Mouse (Mus musculus) myocyte (in vitro differentiated cells): ENCODE results near the gene Clptm1l. TPM values are rescaled to one million over a fixed set of nuclear protein-coding genes. Genes with fewer than 3 reads are reported as not detected.

Experiments
- H3K27me3 ChIP-seq: one replicate; pipeline ENCODE4 v1.6.1; 2011; ENCODE audit not compliant: control insufficient read depth, insufficient read depth, insufficient read length
- H3K36me3 ChIP-seq: one replicate; pipeline ENCODE4 v1.6.1; 2011; ENCODE audit not compliant: control insufficient read depth, insufficient read depth
- H3K4me2 ChIP-seq: one replicate; pipeline ENCODE4 v1.6.1; 2011; ENCODE audit warnings: low read depth, control low read depth
- H3K4me3 ChIP-seq: one replicate; pipeline ENCODE4 v1.5.1; 2011; ENCODE audit warnings: mild to moderate bottlenecking, control low read depth, moderate library complexity
- H3K79me2 ChIP-seq: one replicate; pipeline ENCODE4 v1.6.1; 2011; ENCODE audit not compliant: control insufficient read depth, insufficient read depth
- H3ac ChIP-seq: one replicate; pipeline ENCODE4 v1.6.1; 2011; ENCODE audit not compliant: control insufficient read depth, insufficient read length
- CEBPB ChIP-seq: IDR thresholded peaks from 2 replicates; pipeline ENCODE4 v1.6.1; 2011; ENCODE audit warnings: mild to moderate bottlenecking, moderate library complexity; ENCODE audit not compliant: poor library complexity, insufficient read depth, severe bottlenecking
- E2F4 ChIP-seq: IDR thresholded peaks from one replicate; pipeline ENCODE4 v1.6.1; 2011; ENCODE audit warnings: mild to moderate bottlenecking, control low read depth, moderate library complexity; ENCODE audit not compliant: insufficient read depth
- MAX ChIP-seq: IDR thresholded peaks from one replicate; pipeline ENCODE4 v1.6.1; 2011; ENCODE audit warnings: low read depth, mild to moderate bottlenecking, control low read depth
- MYOD1 ChIP-seq, 3 experiments: IDR thresholded peaks; one replicate each; pipeline ENCODE4 v1.6.1; 2011; ENCODE audit warnings: control low read depth in 2 of 3, low read depth in 2 of 3, mild to moderate bottlenecking in 2 of 3, moderate library complexity in 1 of 3; ENCODE audit not compliant: insufficient read length in 2 of 3, control insufficient read depth in 1 of 3
- MYOG ChIP-seq, 3 experiments: IDR thresholded peaks; one replicate each; pipeline ENCODE4 v1.6.1; 2011; ENCODE audit warnings: control low read depth in 2 of 3, low read depth in 2 of 3, mild to moderate bottlenecking in 2 of 3; ENCODE audit not compliant: insufficient read length in 2 of 3, control insufficient read depth in 1 of 3, insufficient read depth in 1 of 3
- POLR2A ChIP-seq: IDR thresholded peaks from one replicate; pipeline ENCODE4 v1.6.1; 2011; ENCODE audit warnings: low read depth, mild to moderate bottlenecking, control low read depth, moderate library complexity; ENCODE audit not compliant: insufficient read length
- POLR2AphosphoS2 ChIP-seq: IDR thresholded peaks from one replicate; pipeline ENCODE4 v1.6.1; 2011; ENCODE audit warnings: low read depth, control low read depth; ENCODE audit not compliant: insufficient read length
- REST ChIP-seq: IDR thresholded peaks from one replicate; pipeline ENCODE4 v1.6.1; 2011; ENCODE audit warnings: mild to moderate bottlenecking, control low read depth, moderate library complexity; ENCODE audit not compliant: insufficient read depth, insufficient read length
- SRF ChIP-seq: IDR thresholded peaks from one replicate; pipeline ENCODE4 v1.6.1; 2011; ENCODE audit warnings: low read depth; ENCODE audit not compliant: control insufficient read depth, insufficient read length
- TCF12 ChIP-seq: IDR thresholded peaks from one replicate; pipeline ENCODE4 v1.6.1; 2011; ENCODE audit warnings: mild to moderate bottlenecking, control low read depth; ENCODE audit not compliant: poor library complexity, insufficient read depth, severe bottlenecking
- TCF3 ChIP-seq: IDR thresholded peaks from one replicate; pipeline ENCODE4 v1.6.1; 2011; ENCODE audit warnings: low read depth, control low read depth; ENCODE audit not compliant: insufficient read length
- USF1 ChIP-seq: IDR thresholded peaks from one replicate; pipeline ENCODE4 v1.6.1; 2011; ENCODE audit warnings: low read depth, mild to moderate bottlenecking, control low read depth, moderate library complexity
- polyA plus RNA-seq: library from polyadenylated mRNA; unstranded; fragments of >200 nt; fragmentation: generic; extraction: Trizol; gene quantifications from one replicate; pipeline ENCODE4 v1.2.1, GENCODE M21; 2012; ENCODE audit warnings: missing spikeins

The Clptm1l gene
- polyA plus RNA-seq, 1 experiment = 147 TPM

- Histone ChIP-seq H3K4me3 (no peak overlapping the region), H3K36me3 (no peaks in the 10 kb centered on the region), H3K27me3 (no peaks in the 10 kb centered on the region), H3ac (no peak overlapping the region), H3K79me2 (no peaks in the 10 kb centered on the region), H3K4me2 (no peak overlapping the region)
- TF ChIP-seq MAX = no peak
- no peak for TF ChIP-seq USF1
- TF ChIP-seq POLR2A = no peak
- no peak for TF ChIP-seq SRF
- no peak for TF ChIP-seq TCF12
- TF ChIP-seq E2F4 = no peak
Observed at GRCm38 (mm10) chr13:73631837-73632236, 28.0 kb downstream of the Clptm1l start.

- no peak overlapping the region for H3K4me2 ChIP-seq
- H3K79me2 ChIP-seq = no peaks in the 10 kb centered on the region
- H3K27me3 ChIP-seq = no peaks in the 10 kb centered on the region
- H3K4me3 ChIP-seq = no peak overlapping the region
- H3ac ChIP-seq = no peak overlapping the region
- no peak for TF ChIP-seq POLR2A
- no peak for TF ChIP-seq MAX
- TF ChIP-seq CEBPB = no peak
- no peaks in the 10 kb centered on the region for H3K36me3 ChIP-seq
Observed at GRCm38 (mm10) chr13:73637826-73638225, 34.0 kb downstream of the Clptm1l start.

- Histone ChIP-seq H3K4me3 (no peak overlapping the region), H3K36me3 (no peaks in the 10 kb centered on the region), H3K4me2 (no peak overlapping the region), H3ac (no peak overlapping the region), H3K79me2 (no peaks in the 10 kb centered on the region), H3K27me3 (no peaks in the 10 kb centered on the region)
- no peak for TF ChIP-seq POLR2A
- no peak for TF ChIP-seq MYOG (IDR thresholded peaks at IDR 0.05; ENCODE audit: control insufficient read depth in 1 of 3, insufficient read depth in 1 of 3, insufficient read length in 2 of 3, low read depth in 2 of 3)
- no peak for TF ChIP-seq POLR2AphosphoS2
- no peak for TF ChIP-seq MAX
- TF ChIP-seq TCF3 = no peak
- TF ChIP-seq TCF12 = no peak
Observed at GRCm38 (mm10) chr13:73641296-73641695, 37.5 kb downstream of the Clptm1l start.

GRCm38 (mm10) chr13:73646397-73647087 is 42.7 kb downstream of the Clptm1l start:
- H3K27me3 ChIP-seq = no peaks in the 10 kb centered on the region
- no peak for TF ChIP-seq MYOG (IDR thresholded peaks at IDR 0.05; ENCODE audit: control insufficient read depth in 1 of 3, insufficient read depth in 1 of 3, insufficient read length in 2 of 3, low read depth in 2 of 3)
- TF ChIP-seq SRF = no peak
- no peak for TF ChIP-seq TCF12
- TF ChIP-seq TCF3 = no peak
- TF ChIP-seq POLR2A = no peak
- TF ChIP-seq MAX = no peak
- no peak for TF ChIP-seq CEBPB
- TF ChIP-seq MYOD1 (IDR thresholded peaks at IDR 0.05; ENCODE audit: control insufficient read depth in 1 of 3, insufficient read length in 2 of 3, low read depth in 2 of 3) = no peak
- TF ChIP-seq POLR2AphosphoS2 = no peak
- TF ChIP-seq REST = no peak
- TF ChIP-seq E2F4 = no peak
- no peak for TF ChIP-seq USF1
- H3ac ChIP-seq = no peak overlapping the region
- no peak overlapping the region for H3K4me3 ChIP-seq
- no peak overlapping the region for H3K4me2 ChIP-seq
- H3K36me3 ChIP-seq = no peaks in the 10 kb centered on the region
- no peaks in the 10 kb centered on the region for H3K79me2 ChIP-seq

- no peaks in the 10 kb centered on the region for H3K27me3 ChIP-seq
- no peak overlapping the region for H3K4me2 ChIP-seq
- no peaks in the 10 kb centered on the region for H3K36me3 ChIP-seq
- TF ChIP-seq POLR2A (no peak), REST (no peak), TCF3 (no peak), TCF12 (no peak), E2F4 (no peak), POLR2AphosphoS2 (no peak), MYOD1 (IDR thresholded peaks at IDR 0.05; ENCODE audit: control insufficient read depth in 1 of 3, insufficient read length in 2 of 3, low read depth in 2 of 3) (no peak), SRF (no peak), CEBPB (no peak), MYOG (IDR thresholded peaks at IDR 0.05; ENCODE audit: control insufficient read depth in 1 of 3, insufficient read depth in 1 of 3, insufficient read length in 2 of 3, low read depth in 2 of 3) (no peak), MAX (no peak), USF1 (no peak)
- no peaks in the 10 kb centered on the region for H3K79me2 ChIP-seq
- no peak overlapping the region for H3K4me3 ChIP-seq
- no peak overlapping the region for H3ac ChIP-seq
Observed at GRCm38 (mm10) chr13:73653266-73653665, 49.5 kb downstream of the Clptm1l start.

GRCm38 (mm10) chr13:73654976-73655375 is 51.2 kb downstream of the Clptm1l start:
- Histone ChIP-seq H3K79me2 (no peaks in the 10 kb centered on the region), H3ac (no peak overlapping the region), H3K27me3 (no peaks in the 10 kb centered on the region), H3K36me3 (no peaks in the 10 kb centered on the region), H3K4me3 (no peak overlapping the region), H3K4me2 (no peak overlapping the region)
- TF ChIP-seq MYOD1 (IDR thresholded peaks at IDR 0.05; ENCODE audit: control insufficient read depth in 1 of 3, insufficient read length in 2 of 3, low read depth in 2 of 3) (no peak), E2F4 (no peak), CEBPB (no peak), MYOG (IDR thresholded peaks at IDR 0.05; ENCODE audit: control insufficient read depth in 1 of 3, insufficient read depth in 1 of 3, insufficient read length in 2 of 3, low read depth in 2 of 3) (no peak), REST (no peak), USF1 (no peak), TCF3 (no peak), MAX (no peak), POLR2AphosphoS2 (no peak), SRF (no peak), TCF12 (no peak), POLR2A (no peak)
